Mouse (Mus musculus) heart, postnatal 0 days (tissue): ENCODE results near the gene Abca7. TPM values are rescaled to one million over a fixed set of nuclear protein-coding genes. Genes with fewer than 3 reads are reported as not detected.
A peak's percentile ranks its signal among the peaks of the same experiment; 100 is the strongest.

Experiments used
- ATAC-seq: fragments of 200-750 bp; cut with Nextera tagmentation; 2 replicates; pipeline ENCODE4 v1.8.0; 2017; ENCODE audit warnings: low read depth, moderate number of reproducible peaks, moderate library complexity; ENCODE audit not compliant: insufficient read depth
- DNase-seq: peaks from one replicate; pipeline ENCODE4 v3.0.0-alpha.2; 2016; ENCODE audit warnings: low spot score
- H3K27ac ChIP-seq: fragments of 300-500 bp; sonication (generic); 2 replicates; pipeline ENCODE4 v1.5.1; 2014; ENCODE audit warnings: low read depth, mild to moderate bottlenecking
- H3K27me3 ChIP-seq: fragments of 300-500 bp; sonication (generic); 2 replicates; pipeline ENCODE4 v1.6.1; 2014; ENCODE audit warnings: low read length, mixed read lengths; ENCODE audit not compliant: control insufficient read depth, insufficient read depth
- H3K36me3 ChIP-seq: fragments of 300-500 bp; sonication (generic); replicated peaks from 2 replicates; pipeline ENCODE4 v1.6.1; 2014; ENCODE audit warnings: low read length, mixed read lengths; ENCODE audit not compliant: control insufficient read depth, insufficient read depth
- H3K4me1 ChIP-seq: fragments of 300-500 bp; sonication (generic); 2 replicates; pipeline ENCODE4 v1.6.1; 2014; ENCODE audit warnings: antibody characterized with exemption; ENCODE audit not compliant: control insufficient read depth, insufficient read depth
- H3K4me2 ChIP-seq: fragments of 300-500 bp; sonication (generic); 2 replicates; pipeline ENCODE4 v1.6.1; 2014; ENCODE audit warnings: low read depth, mild to moderate bottlenecking, low read length, moderate library complexity
- H3K4me3 ChIP-seq: fragments of 300-500 bp; sonication (generic); 2 replicates; pipeline ENCODE4 v1.5.1; 2014; ENCODE audit warnings: low read depth, low read length
- H3K9ac ChIP-seq: fragments of 300-500 bp; sonication (generic); replicated peaks from 2 replicates; pipeline ENCODE4 v1.6.1; 2014; ENCODE audit warnings: low read depth, low read length, mixed read lengths
- H3K9me3 ChIP-seq: fragments of 300-500 bp; sonication (generic); replicated peaks from 2 replicates; pipeline ENCODE4 v1.6.1; 2016; ENCODE audit warnings: low read length; ENCODE audit not compliant: control insufficient read depth
- CTCF ChIP-seq: IDR thresholded peaks from 2 replicates; pipeline ENCODE4 v1.5.1; 2016; ENCODE audit warnings: antibody characterized with exemption, control low read depth, low read depth
- EP300 ChIP-seq: IDR thresholded peaks from 2 replicates; pipeline ENCODE4 v1.6.1; 2016; ENCODE audit warnings: antibody characterized with exemption, low read depth
- WGBS: fragments of 180-500 bp; shearing (Covaris S2); extraction: QIAGEN DNeasy Blood & Tissue Kit; methylation state at CpG from one replicate; pipeline ENCODE4 v1.1.7; 2014; 5-methylcytosine and 5-hydroxymethylcytosine counted together
- polyA plus RNA-seq: library from polyadenylated mRNA; unstranded; fragments of >200 nt; fragmentation: Nextera tagmentation; extraction: Ambion mirVana; gene quantifications from 2 replicates; pipeline ENCODE4 v1.2.1, GENCODE M21; 2015
- total RNA-seq: library from RNA; depleted of rRNA; stranded (reverse); fragments of >200 nt; gene quantifications from 2 replicates; pipeline ENCODE4 v1.2.3, GENCODE M21; 2014; ENCODE audit warnings: low replicate concordance; rRNA removed

Gene Abca7
- 10.4 and 11.4 TPM in 2 replicates for total RNA-seq
- 1.9 TPM in 2 replicates for polyA plus RNA-seq

GRCm38 (mm10) chr10:79996272-79997033 lies at the start of gene Abca7:
Gene Abca7 (plus strand): TSS chr10:79996494.
- Histone ChIP-seq H3K4me2 (peak within 1 kb of the TSS; percentile 89), H3K4me1 (peaks cover 12% of the 10 kb centered on the region; the same call in 1 of the 2 replicates), H3K9ac (peak within 1 kb of the TSS; percentile 58), H3K36me3 (peaks cover 41% of the 10 kb centered on the region), H3K4me3 (peak within 1 kb of the TSS; percentile 59), H3K27ac (peak within 1 kb of the TSS; percentile 52; the same call in 1 of the 2 replicates), H3K27me3 (no peaks in the 10 kb centered on the region), H3K9me3 (no peaks in the 10 kb centered on the region)
- WGBS, result under 1% methylated on average over 34 of the region's 34 CpGs
- ATAC-seq, result peak; percentile 89
- no peak for TF ChIP-seq CTCF
- DNase-seq, result peak; percentile 93

GRCm38 (mm10) chr10:79946752-79947322 lies 49.5 kb upstream of the Abca7 start:
- H3K27ac ChIP-seq, result no peak overlapping the region
- no peaks in the 10 kb centered on the region for H3K4me1 ChIP-seq
- no peaks in the 10 kb centered on the region for H3K9me3 ChIP-seq
- no peak overlapping the region for H3K4me2 ChIP-seq
- WGBS, result 46% methylated on average over 7 of the region's 7 CpGs
- no peak for ATAC-seq
- DNase-seq, result no peak
- TF ChIP-seq CTCF, result no peak
- TF ChIP-seq EP300, result no peak
- no peak overlapping the region for H3K9ac ChIP-seq
- peaks cover 23% of the 10 kb centered on the region for H3K36me3 ChIP-seq
- H3K27me3 ChIP-seq, result no peaks in the 10 kb centered on the region
- H3K4me3 ChIP-seq, result no peak overlapping the region

- no peaks in the 10 kb centered on the region for H3K9me3 ChIP-seq
- no peaks in the 10 kb centered on the region for H3K27me3 ChIP-seq
- no peaks in the 10 kb centered on the region for H3K4me1 ChIP-seq
- no peak overlapping the region for H3K27ac ChIP-seq
- WGBS, result 76% methylated on average over 6 of the region's 6 CpGs
- TF ChIP-seq CTCF (no peak), EP300 (no peak)
- H3K36me3 ChIP-seq, result peaks cover 23% of the 10 kb centered on the region
- DNase-seq, result no peak
- no peak overlapping the region for H3K4me3 ChIP-seq
- ATAC-seq, result no peak
- H3K9ac ChIP-seq, result no peak overlapping the region
- no peak overlapping the region for H3K4me2 ChIP-seq
Measured at GRCm38 (mm10) chr10:79947502-79947901, 48.8 kb upstream of the Abca7 start.

- ATAC-seq (no peak), DNase-seq (no peak)
- no peak overlapping the region for H3K27ac ChIP-seq
- 70% methylated on average over 4 of the region's 4 CpGs for WGBS
- no peaks in the 10 kb centered on the region for H3K4me1 ChIP-seq
- H3K36me3 ChIP-seq, result peaks cover 23% of the 10 kb centered on the region
- no peaks in the 10 kb centered on the region for H3K27me3 ChIP-seq
- no peak overlapping the region for H3K4me3 ChIP-seq
- H3K9me3 ChIP-seq, result no peaks in the 10 kb centered on the region
- TF ChIP-seq EP300 (no peak), CTCF (no peak)
- H3K9ac ChIP-seq, result no peak overlapping the region
- H3K4me2 ChIP-seq, result no peak overlapping the region
Measured at GRCm38 (mm10) chr10:79949873-79950272, 46.4 kb upstream of the Abca7 start.

GRCm38 (mm10) chr10:79950661-79951060 lies 45.6 kb upstream of the Abca7 start:
- Histone ChIP-seq H3K27ac (no peak overlapping the region), H3K4me3 (no peak overlapping the region), H3K36me3 (peaks cover 23% of the 10 kb centered on the region), H3K9me3 (no peaks in the 10 kb centered on the region), H3K9ac (no peak overlapping the region), H3K4me2 (no peak overlapping the region), H3K4me1 (no peaks in the 10 kb centered on the region), H3K27me3 (no peaks in the 10 kb centered on the region)
- TF ChIP-seq CTCF (no peak), EP300 (no peak)
- no peak for DNase-seq
- WGBS, result 79% methylated on average over 18 of the region's 18 CpGs
- ATAC-seq, result no peak
